Mouse (Mus musculus): ENCODE data around the gene AC131692.1.

GRCm38 (mm10) chr19:6116113-6116850, 22.1 kb downstream of the AC131692.1 start:
- TF ChIP-seq POLR2A (IDR thresholded peaks at IDR 0.05; ENCODE audit: insufficient read depth, low read depth, low read length) (no peak), CTCF (IDR thresholded peaks at IDR 0.05) (no peak)

All from heart, adult 2 months (tissue).